8 mouse cellular contexts compared by ENCODE assay signal in genomic region chr11:102138447-102138740, GRCm38 (mm10). TPM values are rescaled to one million over a fixed set of nuclear protein-coding genes. Genes with fewer than 3 reads are reported as not detected.
DNase-seq lines count a peak whose midpoint lies in the region; ATAC-seq and TF ChIP-seq lines count a peak whose summit lies in the region.

No protein-coding gene starts in this region.

- peak; percentile 45; the same call in 1 of the 2 replicates for ATAC-seq in hindbrain, embryonic 15.5 days (ENCODE audit: low FRiP score, low read depth)

- H3K27ac ChIP-seq in hindbrain, embryonic 15.5 days (replicated peaks): no peak overlapping the region
- no peak overlapping the region for H3K27ac ChIP-seq in midbrain, embryonic 10.5 days (replicated peaks)
- no peak overlapping the region for H3K27ac ChIP-seq in small intestine, adult 2 months (ENCODE audit: insufficient read depth, low read depth, low read length)

- intact Hi-C loops in left cerebral cortex, postnatal 4 days (cut with DNase I): loop anchor here (2.0 to 10.0 kb wide), 3 partner anchors 38 to 144 kb away; partner anchors contain the start of gene Ppy

- no peaks in the 10 kb centered on the region for H3K9me3 ChIP-seq in hindbrain, embryonic 15.5 days
- no peaks in the 10 kb centered on the region for H3K9me3 ChIP-seq in midbrain, embryonic 10.5 days (replicated peaks)

- no peaks in the 10 kb centered on the region for H3K36me3 ChIP-seq in hindbrain, embryonic 15.5 days
- no peaks in the 10 kb centered on the region for H3K36me3 ChIP-seq in midbrain, embryonic 10.5 days
- H3K36me3 ChIP-seq in small intestine, adult 2 months (ENCODE audit: control insufficient read depth, insufficient read depth, low read length): no peaks in the 10 kb centered on the region

- no peak for TF ChIP-seq POLR2A in small intestine, adult 2 months (IDR thresholded peaks at IDR 0.05; ENCODE audit: low read depth, low read length)

- H3K4me1 ChIP-seq in hindbrain, embryonic 15.5 days (replicated peaks): peaks cover 13% of the 10 kb centered on the region; the same call in 1 of the 2 replicates
- peaks cover 13% of the 10 kb centered on the region for H3K4me1 ChIP-seq in midbrain, embryonic 10.5 days
- peaks cover 6% of the 10 kb centered on the region for H3K4me1 ChIP-seq in small intestine, adult 2 months (ENCODE audit: control insufficient read depth, insufficient read depth, insufficient read length, low read length)

- H3K4me2 ChIP-seq in hindbrain, embryonic 15.5 days: peak overlapping the region; percentile 72

- peak; percentile 57 to 87 for DNase-seq in adrenal gland, adult (ENCODE audit: inconsistent age in 2 of 2, low spot score in 1 of 2)
- no peak for DNase-seq in adrenal gland, adult 8-10 months
- DNase-seq in cerebellum, adult 9-11 months: peak; percentile 61
- DNase-seq in frontal cortex, postnatal 36 days (ENCODE audit: low spot score in 2 of 2): peak; percentile 47 to 67
- DNase-seq in left cerebral cortex, postnatal 4 days: peak; percentile 74
- DNase-seq in midbrain, embryonic 10.5 days (ENCODE audit: low spot score): peak; percentile 80

- peaks cover 18% of the 10 kb centered on the region for H3K27me3 ChIP-seq in hindbrain, embryonic 15.5 days
- H3K27me3 ChIP-seq in midbrain, embryonic 10.5 days (ENCODE audit: low read depth, poor library complexity, severe bottlenecking): peaks cover 57% of the 10 kb centered on the region
- no peaks in the 10 kb centered on the region for H3K27me3 ChIP-seq in small intestine, adult 2 months (ENCODE audit: control insufficient read depth, insufficient read depth, low read length)

- peak overlapping the region; percentile 35 for H3K4me3 ChIP-seq in hindbrain, embryonic 15.5 days
- H3K4me3 ChIP-seq in midbrain, embryonic 10.5 days: peak overlapping the region; percentile 44
- no peak overlapping the region for H3K4me3 ChIP-seq in small intestine, adult 2 months (ENCODE audit: low read depth, low read length)

- 0% methylated on average over 18 of the region's 18 CpGs for WGBS in hindbrain, embryonic 15.5 days
- WGBS in midbrain, embryonic 10.5 days: under 1% methylated on average over 18 of the region's 18 CpGs
- 1% methylated on average over 18 of the region's 18 CpGs for WGBS in small intestine, adult 2 months

- TF ChIP-seq CTCF in small intestine, adult 2 months (IDR thresholded peaks at IDR 0.05; ENCODE audit: extremely low read depth, insufficient read length, insufficient replicate concordance, low read depth, low read length): peak; percentile 83

- H3K9ac ChIP-seq in hindbrain, embryonic 15.5 days: peak overlapping the region; percentile 36

RNA-seq across cellular contexts. Expression of gene Nags, which starts 6.9 kb away (rescaled TPM):
- total RNA-seq in adrenal gland, adult 8-10 months (2022): 1 to 10 TPM in 2 of 4 experiments, under 1 TPM in 2; 0.20 to 3.0 (median 1.6) TPM
- not detected in 2 replicates for polyA plus RNA-seq in hindbrain, embryonic 15.5 days (2015; fragmentation: Nextera tagmentation; extraction: Ambion mirVana)
- under 1 TPM in 1 of 2 experiments, not detected in 1; 0.16 TPM for total RNA-seq in left cerebral cortex, postnatal 4 days (2021)
- polyA plus RNA-seq in midbrain, embryonic 10.5 days (2016; fragmentation: Nextera tagmentation; extraction: Ambion mirVana): 0.10 TPM in 1 of 2 replicates, not detected in the other
- polyA plus RNA-seq in small intestine, adult 2 months (2012; rRNA removed): 44.2 and 87.7 TPM in 2 replicates

RNA-seq across cellular contexts. Expression of gene Tmem101, which starts 17.8 kb away (rescaled TPM):
- total RNA-seq in adrenal gland, adult 8-10 months (2022): 10 to 100 TPM; 18.0 to 21.8 (median 19.7) TPM
- polyA plus RNA-seq in hindbrain, embryonic 15.5 days (2015; fragmentation: Nextera tagmentation; extraction: Ambion mirVana): 41.8 and 44.1 TPM in 2 replicates
- total RNA-seq in left cerebral cortex, postnatal 4 days (2021): 10 to 100 TPM; 23.8 to 26.4 TPM
- polyA plus RNA-seq in midbrain, embryonic 10.5 days (2016; fragmentation: Nextera tagmentation; extraction: Ambion mirVana): 40.4 and 42.3 TPM in 2 replicates
- 8.3 and 13.0 TPM in 2 replicates for polyA plus RNA-seq in small intestine, adult 2 months (2012; rRNA removed)

RNA-seq across cellular contexts. Expression of gene Pyy, which starts 30.8 kb away (rescaled TPM):
- not detected for total RNA-seq in adrenal gland, adult 8-10 months (2022)
- 3.7 and 5.2 TPM in 2 replicates for polyA plus RNA-seq in hindbrain, embryonic 15.5 days (2015; fragmentation: Nextera tagmentation; extraction: Ambion mirVana)
- total RNA-seq in left cerebral cortex, postnatal 4 days (2021): not detected
- polyA plus RNA-seq in midbrain, embryonic 10.5 days (2016; fragmentation: Nextera tagmentation; extraction: Ambion mirVana): not detected in 2 replicates
- polyA plus RNA-seq in small intestine, adult 2 months (2012; rRNA removed): 137 and 596 TPM in 2 replicates

RNA-seq across cellular contexts. Expression of gene Ppy, which starts 37.3 kb away (rescaled TPM):
- total RNA-seq in adrenal gland, adult 8-10 months (2022): not detected
- polyA plus RNA-seq in hindbrain, embryonic 15.5 days (2015; fragmentation: Nextera tagmentation; extraction: Ambion mirVana): not detected in 2 replicates
- not detected for total RNA-seq in left cerebral cortex, postnatal 4 days (2021)
- polyA plus RNA-seq in midbrain, embryonic 10.5 days (2016; fragmentation: Nextera tagmentation; extraction: Ambion mirVana): not detected in 2 replicates
- polyA plus RNA-seq in small intestine, adult 2 months (2012; rRNA removed): 11.5 TPM in 1 of 2 replicates, not detected in the other

RNA-seq across cellular contexts. Expression of gene Lsm12, which starts 46.7 kb away (rescaled TPM):
- total RNA-seq in adrenal gland, adult 8-10 months (2022): 10 to 100 TPM; 67.2 to 86.9 (median 81.0) TPM
- 102 and 121 TPM in 2 replicates for polyA plus RNA-seq in hindbrain, embryonic 15.5 days (2015; fragmentation: Nextera tagmentation; extraction: Ambion mirVana)
- 10 to 100 TPM; 84.5 to 86.0 TPM for total RNA-seq in left cerebral cortex, postnatal 4 days (2021)
- polyA plus RNA-seq in midbrain, embryonic 10.5 days (2016; fragmentation: Nextera tagmentation; extraction: Ambion mirVana): 141 and 144 TPM in 2 replicates
- polyA plus RNA-seq in small intestine, adult 2 months (2012; rRNA removed): 8.3 and 18.7 TPM in 2 replicates

Comparison
In these comparisons a context has a peak if more than half of its experiments do, and no peak if none do; other contexts are left out.
1. RNA of gene Nags, which starts 6.9 kb away (polyA plus RNA-seq): 44.2 to 87.7 TPM in small intestine, adult 2 months; not detected in hindbrain, embryonic 15.5 days and 0.10 TPM in midbrain, embryonic 10.5 days; every median in the first group is over 10 times any median in the second.
2. RNA of gene Pyy, which starts 30.8 kb away (polyA plus RNA-seq): 137 to 596 TPM in small intestine, adult 2 months; 3.7 to 5.2 TPM in hindbrain, embryonic 15.5 days and not detected in midbrain, embryonic 10.5 days; every median in the first group is over 10 times any median in the second.